Mouse (Mus musculus) spleen, adult 18-20 months (tissue): ENCODE data around the gene Spag17.

ENCODE experiments used
- DNase-seq, 2 experiments: peaks; one replicate each; pipeline ENCODE4 v3.0.0; 2022; ENCODE audit warnings: mixed read lengths in 2 of 2

Spag17 gene

GRCm38 (mm10) chr3:100176031-100176430 is 290.8 kb downstream of the Spag17 start:
- no peak for DNase-seq

- no peak for DNase-seq
Observed at GRCm38 (mm10) chr3:100180471-100180870, 295.3 kb downstream of the Spag17 start.

- peak in 1 of 2 experiments; percentile 37 for DNase-seq
Observed at GRCm38 (mm10) chr3:100189444-100189843, 304.2 kb downstream of the Spag17 start.

GRCm38 (mm10) chr3:100189861-100190260 is 304.7 kb downstream of the Spag17 start:
- no peak for DNase-seq
